Mouse (Mus musculus) limb, embryonic 14.5 days (tissue): ENCODE data around the gene Egfr. TPM values are rescaled to one million over a fixed set of nuclear protein-coding genes. Genes with fewer than 3 reads are reported as not detected.

Experiments used
- ATAC-seq: fragments of 200-750 bp; cut with Nextera tagmentation; 2 replicates; pipeline ENCODE4 v1.8.0; 2017; ENCODE audit warnings: low read depth, moderate number of reproducible peaks, moderate TSS enrichment; ENCODE audit not compliant: low FRiP score
- DNase-seq: peaks from one replicate; pipeline ENCODE4 v3.0.0-alpha.2; 2015; ENCODE audit warnings: low spot score
- H3K27ac ChIP-seq: fragments of 300-500 bp; sonication (generic); replicated peaks from 2 replicates; pipeline ENCODE4 v1.5.1; 2014; ENCODE audit warnings: low read depth, mild to moderate bottlenecking, low read length, moderate library complexity, mixed read lengths
- H3K27me3 ChIP-seq: fragments of 300-500 bp; sonication (generic); 2 replicates; pipeline ENCODE4 v1.6.1; 2014; ENCODE audit warnings: low read length, mixed read lengths; ENCODE audit not compliant: control insufficient read depth, insufficient read depth
- H3K36me3 ChIP-seq: fragments of 300-500 bp; sonication (generic); 2 replicates; pipeline ENCODE4 v1.6.1; 2014; ENCODE audit warnings: mild to moderate bottlenecking, low read length, moderate library complexity, mixed read lengths; ENCODE audit not compliant: control insufficient read depth, insufficient read depth
- H3K4me1 ChIP-seq: fragments of 300-500 bp; sonication (generic); 2 replicates; pipeline ENCODE4 v1.6.1; 2014; ENCODE audit warnings: antibody characterized with exemption, low read length, mixed read lengths; ENCODE audit not compliant: control insufficient read depth, insufficient read depth
- H3K4me2 ChIP-seq: fragments of 300-500 bp; sonication (generic); replicated peaks from 2 replicates; pipeline ENCODE4 v1.6.1; 2014; ENCODE audit warnings: low read depth, mild to moderate bottlenecking, low read length, moderate library complexity; ENCODE audit not compliant: severe bottlenecking
- H3K4me3 ChIP-seq: fragments of 300-500 bp; sonication (generic); replicated peaks from 2 replicates; pipeline ENCODE4 v1.5.1; 2014; ENCODE audit warnings: low read length
- H3K9ac ChIP-seq: fragments of 300-500 bp; sonication (generic); 2 replicates; pipeline ENCODE4 v1.6.1; 2014; ENCODE audit warnings: mild to moderate bottlenecking, low read depth, low read length, moderate library complexity; ENCODE audit not compliant: severe bottlenecking
- H3K9me3 ChIP-seq: fragments of 300-500 bp; sonication (generic); 2 replicates; pipeline ENCODE4 v1.6.1; 2016; ENCODE audit warnings: low read length; ENCODE audit not compliant: control insufficient read depth
- POLR2A ChIP-seq: fragments of 200-500 bp; IDR thresholded peaks from 2 replicates; pipeline ENCODE4 v1.8.0; 2012; ENCODE audit warnings: inconsistent platforms, mild to moderate bottlenecking, moderate library complexity, borderline replicate concordance; ENCODE audit not compliant: insufficient read depth, insufficient read length; ENCODE audit errors: extremely low read depth
- WGBS: fragments of 180-500 bp; shearing (Covaris S2); extraction: QIAGEN DNeasy Blood & Tissue Kit; methylation state at CpG from one replicate; pipeline ENCODE4 v1.1.7; 2014; 5-methylcytosine and 5-hydroxymethylcytosine counted together
- polyA plus RNA-seq, 2 experiments: library from polyadenylated mRNA; depleted of rRNA in 1 of 2; stranded (reverse) in 1 of 2; unstranded in 1 of 2; fragments of >200 nt; fragmentation: Nextera tagmentation in 1 of 2; extraction: Ambion mirVana in 1 of 2; gene quantifications; 2 replicates each; pipeline versions ENCODE4 v1.2.1 to v1.2.3; 2012 to 2014

The Egfr gene
- polyA plus RNA-seq, 2 experiments: 19.8 to 35.8 TPM

DNA sequence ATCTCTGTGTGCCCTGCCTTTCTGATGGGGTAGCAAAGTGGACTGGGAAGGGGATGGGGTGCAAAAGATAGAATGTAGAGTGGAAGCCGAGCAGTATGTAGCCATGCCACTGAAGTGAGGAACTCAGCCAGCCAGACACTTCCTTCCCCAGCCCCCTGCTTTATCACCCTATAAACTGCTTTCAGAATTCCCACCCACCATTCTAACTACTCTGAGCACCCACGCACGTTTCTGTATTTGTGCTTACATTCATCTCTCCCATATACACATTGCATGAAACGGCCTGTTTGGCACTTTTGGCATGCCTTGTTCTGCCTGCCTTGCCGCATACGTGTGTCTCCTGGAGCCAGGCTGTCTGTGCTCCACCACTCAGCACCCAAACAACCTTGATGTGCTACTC lies 109.0 kb downstream of the Egfr start:
- TF ChIP-seq POLR2A: no peak
- Histone ChIP-seq H3K27me3 (no peaks in the 10 kb centered on the region), H3K27ac (no peak overlapping the region; the same call in 1 of the 2 replicates), H3K4me2 (no peak overlapping the region), H3K36me3 (no peaks in the 10 kb centered on the region), H3K4me3 (no peak overlapping the region), H3K9me3 (no peaks in the 10 kb centered on the region), H3K4me1 (peaks cover 5% of the 10 kb centered on the region), H3K9ac (no peak overlapping the region)
- ATAC-seq (no peak), DNase-seq (no peak)
- 54% methylated on average over 6 of the region's 6 CpGs for WGBS

DNA sequence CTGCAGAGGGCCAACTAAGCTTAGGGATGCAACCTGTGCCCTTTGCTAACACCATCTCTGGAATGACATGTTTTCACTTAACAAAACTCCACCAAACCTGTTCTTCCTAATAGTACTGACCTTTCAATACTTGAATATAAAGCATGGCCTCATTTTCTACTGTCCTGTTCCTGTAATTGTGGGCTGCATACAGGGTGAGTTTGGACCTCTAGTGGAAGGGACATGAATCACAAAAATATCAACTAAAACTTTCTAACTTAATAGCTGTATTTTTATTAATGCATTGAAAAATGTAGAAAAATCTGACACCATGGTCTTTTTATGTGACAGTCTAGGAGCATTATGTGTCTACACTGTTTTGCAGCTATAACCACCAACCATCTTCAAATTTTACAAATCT lies 111.5 kb downstream of the Egfr start:
- no peak overlapping the region for H3K4me3 ChIP-seq
- H3K4me2 ChIP-seq: no peak overlapping the region

DNA sequence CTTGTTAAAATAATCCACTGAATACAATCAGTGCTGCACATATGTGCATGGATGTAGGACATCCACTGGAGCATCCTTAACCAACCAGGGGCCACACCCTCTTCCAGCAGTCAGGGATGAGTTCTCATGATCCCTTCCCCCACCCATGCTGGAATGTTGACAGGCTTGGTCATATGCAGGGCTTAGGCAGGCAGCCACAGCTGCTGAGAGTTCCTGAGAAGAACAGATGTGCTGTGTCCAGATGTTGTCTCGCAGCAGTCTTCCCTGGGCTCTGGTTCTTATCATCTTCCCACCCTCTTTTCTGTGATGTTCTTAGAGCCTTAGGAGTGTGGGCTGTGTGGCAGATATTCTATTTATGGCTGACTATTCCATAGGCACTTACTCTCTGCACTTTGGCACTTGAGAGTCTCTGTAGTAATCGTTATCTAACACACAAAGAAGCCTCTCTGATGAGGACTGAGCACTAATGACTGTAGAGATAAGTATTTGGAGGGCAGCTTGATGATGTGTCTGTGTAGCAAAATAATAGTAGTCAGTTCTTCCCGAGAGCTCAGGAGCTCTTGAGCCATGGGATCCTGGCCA lies 113.1 kb downstream of the Egfr start:
- H3K36me3 ChIP-seq: no peaks in the 10 kb centered on the region
- no peaks in the 10 kb centered on the region for H3K27me3 ChIP-seq
- DNase-seq (peak; percentile 41), ATAC-seq (no peak)
- no peak for TF ChIP-seq POLR2A
- H3K4me3 ChIP-seq: no peak overlapping the region
- no peak overlapping the region for H3K27ac ChIP-seq
- no peak overlapping the region for H3K4me2 ChIP-seq
- peaks cover 5% of the 10 kb centered on the region for H3K4me1 ChIP-seq
- 51% methylated on average over 3 of the region's 3 CpGs for WGBS
- no peaks in the 10 kb centered on the region for H3K9me3 ChIP-seq
- H3K9ac ChIP-seq: no peak overlapping the region

More for the DNA sequence above, 111.5 kb downstream of the Egfr start:
- H3K27me3 ChIP-seq: no peaks in the 10 kb centered on the region
- no peaks in the 10 kb centered on the region for H3K9me3 ChIP-seq
- no peak for DNase-seq
- peaks cover 5% of the 10 kb centered on the region for H3K4me1 ChIP-seq
- no peaks in the 10 kb centered on the region for H3K36me3 ChIP-seq
- TF ChIP-seq POLR2A: no peak
- no peak overlapping the region for H3K9ac ChIP-seq
- no peak overlapping the region for H3K27ac ChIP-seq
- no peak for ATAC-seq

GRCm38 (mm10) chr11:16868051-16868450 lies 116.0 kb downstream of the Egfr start:
- no peaks in the 10 kb centered on the region for H3K4me1 ChIP-seq
- no peak for DNase-seq
- no peak overlapping the region for H3K9ac ChIP-seq
- WGBS: 79% methylated on average over 6 of the region's 6 CpGs
- no peaks in the 10 kb centered on the region for H3K9me3 ChIP-seq
- no peak for ATAC-seq
- H3K4me3 ChIP-seq: no peak overlapping the region
- H3K4me2 ChIP-seq: no peak overlapping the region
- no peak overlapping the region for H3K27ac ChIP-seq
- no peak for TF ChIP-seq POLR2A
- H3K36me3 ChIP-seq: peaks cover 13% of the 10 kb centered on the region
- H3K27me3 ChIP-seq: no peaks in the 10 kb centered on the region

GRCm38 (mm10) chr11:16869506-16869905 lies 117.5 kb downstream of the Egfr start:
- TF ChIP-seq POLR2A: no peak
- H3K4me2 ChIP-seq: no peak overlapping the region
- H3K27me3 ChIP-seq: no peaks in the 10 kb centered on the region
- H3K4me1 ChIP-seq: no peaks in the 10 kb centered on the region
- H3K36me3 ChIP-seq: peaks cover 13% of the 10 kb centered on the region
- H3K4me3 ChIP-seq: no peak overlapping the region
- no peak overlapping the region for H3K27ac ChIP-seq
- H3K9ac ChIP-seq: no peak overlapping the region
- ATAC-seq (no peak), DNase-seq (no peak)
- no peaks in the 10 kb centered on the region for H3K9me3 ChIP-seq
- WGBS: 81% methylated on average over 2 of the region's 2 CpGs

- Histone ChIP-seq H3K36me3 (peaks cover 18% of the 10 kb centered on the region), H3K9ac (no peak overlapping the region), H3K27ac (no peak overlapping the region), H3K4me3 (no peak overlapping the region), H3K4me1 (no peaks in the 10 kb centered on the region), H3K27me3 (no peaks in the 10 kb centered on the region), H3K4me2 (no peak overlapping the region), H3K9me3 (no peaks in the 10 kb centered on the region)
- 62% methylated on average over 5 of the region's 5 CpGs for whole genome bisulfite sequencing
- ATAC-seq: no peak
- no peak for DNase-seq
- no peak for TF ChIP-seq POLR2A
These were observed 119.1 kb downstream of the Egfr start for GRCm38 (mm10) chr11:16871120-16871519.
